Mouse (Mus musculus): ENCODE measurements around the gene Col1a1. TPM values are rescaled to one million over a fixed set of nuclear protein-coding genes. Genes with fewer than 3 reads are reported as not detected.

The Col1a1 gene
- polyA plus RNA-seq, 1 experiment from 2014 or later, result 2.2 TPM

DNA sequence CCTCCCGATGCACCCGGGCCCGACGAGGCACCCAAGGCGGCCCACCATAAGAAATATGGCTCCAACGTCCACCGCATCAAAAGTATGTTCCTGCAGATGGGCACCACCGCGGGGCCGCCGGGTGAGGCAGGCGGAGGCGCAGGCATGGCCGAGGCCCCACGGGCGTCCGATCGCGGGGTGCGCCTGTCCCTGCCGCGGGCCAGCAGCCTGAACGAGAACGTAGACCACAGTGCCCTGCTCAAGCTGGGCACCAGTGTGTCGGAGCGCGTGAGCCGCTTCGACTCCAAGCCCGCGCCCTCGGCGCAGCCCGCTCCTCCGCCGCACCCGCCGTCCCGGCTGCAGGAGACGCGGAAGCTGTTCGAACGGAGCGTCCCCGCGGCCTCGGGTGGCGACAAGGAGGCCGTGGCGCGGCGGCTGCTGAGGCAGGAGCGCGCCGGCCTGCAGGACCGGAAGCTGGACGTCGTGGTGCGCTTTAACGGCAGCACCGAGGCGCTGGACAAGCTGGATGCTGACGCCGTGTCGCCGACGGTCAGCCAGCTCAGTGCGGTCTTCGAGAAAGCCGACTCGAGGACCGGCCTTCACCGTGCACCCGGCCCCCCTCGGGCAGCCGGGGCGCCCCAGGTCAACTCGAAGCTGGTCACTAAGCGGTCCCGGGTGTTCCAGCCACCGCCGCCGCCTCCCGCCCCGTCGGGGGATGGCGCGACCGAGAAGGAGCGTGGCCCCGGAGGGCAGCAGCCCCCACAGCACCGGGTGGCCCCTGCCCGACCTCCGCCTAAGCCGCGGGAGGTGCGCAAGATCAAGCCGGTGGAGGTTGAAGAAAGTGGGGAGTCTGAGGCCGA is 55.8 kb downstream of the Col1a1 start:
- H3K27me3 ChIP-seq, result no peaks in the 10 kb centered on the region
- TF ChIP-seq CTCF (IDR thresholded peaks at IDR 0.05), result no peak
- ChIA-PET CTCF (interaction anchor here (1.4 to 2.3 kb wide), 2 partner anchors 11 to 13 kb away, joined by 4 to 14 read pairs; no protein-coding TSS in a partner anchor), POLR2A (interaction anchor here (0.9 to 3.0 kb wide), 6 partner anchors 8 to 17 kb away, joined by 3 to 18 read pairs (median 6); partner anchors contain the start of genes Samd14 and Sgca)
- ATAC-seq, result peak; percentile 9
- DNase-seq (ENCODE audit: low read depth, low spot score), result no peak
- in situ Hi-C loops (cut with MboI; ENCODE audit: low pct_unique_long_range_greater_than_20kb), result no loop called here

DNA sequence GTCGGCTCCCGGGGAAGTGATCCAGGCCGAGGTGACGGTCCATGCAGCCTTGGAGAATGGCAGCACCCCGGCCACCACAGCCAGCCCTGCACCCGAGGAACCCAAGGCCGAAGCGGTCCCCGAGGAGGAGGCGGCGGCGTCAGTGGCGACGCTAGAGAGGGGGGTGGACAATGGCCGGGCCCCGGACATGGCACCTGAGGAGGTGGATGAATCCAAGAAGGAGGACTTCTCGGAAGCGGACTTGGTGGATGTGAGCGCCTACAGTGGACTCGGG is 56.4 kb downstream of the Col1a1 start:
- ChIA-PET CTCF (interaction anchor here (2.3 kb wide), 1 partner anchor 11 kb away, joined by 14 read pairs; no protein-coding TSS in a partner anchor), POLR2A (interaction anchor here (1.3 to 3.0 kb wide), 5 partner anchors 8 to 49 kb away, joined by 4 to 18 read pairs (median 8); partner anchors contain the start of genes Pdk2 and Samd14)
- no peak for TF ChIP-seq CTCF (IDR thresholded peaks at IDR 0.05)
- no peaks in the 10 kb centered on the region for H3K27me3 ChIP-seq
- in situ Hi-C loops (cut with MboI; ENCODE audit: low pct_unique_long_range_greater_than_20kb), result no loop called here
- ATAC-seq, result no peak
- no peak for DNase-seq (ENCODE audit: low read depth, low spot score)

DNA sequence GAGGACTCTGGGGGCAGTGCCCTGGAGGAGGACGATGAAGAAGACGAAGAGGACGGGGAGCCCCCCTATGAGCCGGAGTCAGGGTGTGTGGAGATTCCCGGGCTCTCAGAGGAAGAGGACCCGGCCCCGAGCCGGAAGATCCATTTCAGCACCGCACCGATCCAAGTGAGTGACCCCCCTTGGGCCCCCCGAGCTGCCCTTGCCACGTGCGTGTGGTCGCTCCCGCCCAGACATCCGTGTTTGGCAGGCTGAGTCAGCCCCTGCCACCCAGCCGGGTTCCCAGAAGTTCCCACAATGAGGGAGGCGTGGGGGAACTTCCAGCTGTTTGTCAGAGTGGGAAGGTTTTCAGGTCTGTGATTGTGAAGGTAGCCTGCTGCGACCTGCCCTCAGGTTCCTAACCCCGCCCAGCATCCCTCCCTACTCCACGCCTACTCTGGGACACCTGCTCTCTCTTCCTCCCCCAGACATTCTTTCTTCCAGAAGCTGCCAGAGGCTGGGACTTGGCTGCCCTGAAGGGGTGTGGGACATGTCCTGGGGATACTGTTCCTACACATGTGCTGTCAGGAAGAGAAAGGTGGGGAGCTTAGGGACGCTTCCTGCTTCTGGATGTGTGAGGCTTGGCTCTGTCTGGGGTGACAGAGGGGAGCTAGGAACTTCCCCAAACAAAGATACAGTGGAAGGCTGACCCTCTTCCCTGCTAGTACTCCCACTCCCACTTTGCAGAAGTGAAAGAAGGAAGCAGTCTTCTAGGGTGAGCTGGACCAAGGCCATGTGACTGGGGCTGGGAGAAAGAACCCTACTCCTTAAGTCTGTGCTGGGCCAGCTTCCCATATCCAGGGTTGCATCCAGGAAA is 57.0 kb downstream of the Col1a1 start:
- ATAC-seq, result peak; percentile 6
- no peak for TF ChIP-seq CTCF (IDR thresholded peaks at IDR 0.05)
- CTCF ChIA-PET, result interaction anchor here (2.3 kb wide), 1 partner anchor 10 kb away, joined by 14 read pairs; no protein-coding TSS in a partner anchor
- in situ Hi-C loops (cut with MboI; ENCODE audit: low pct_unique_long_range_greater_than_20kb), result no loop called here
- H3K27me3 ChIP-seq, result no peaks in the 10 kb centered on the region
- DNase-seq (ENCODE audit: low read depth, low spot score), result no peak
- POLR2A ChIA-PET, result interaction anchor here (0.9 to 3.0 kb wide), 6 partner anchors 7 to 48 kb away, joined by 4 to 18 read pairs (median 6); partner anchors contain the start of genes Pdk2 and Samd14

GRCm38 (mm10) chr11:94994208-94994814 is 58.3 kb downstream of the Col1a1 start:
- no peak for TF ChIP-seq CTCF (IDR thresholded peaks at IDR 0.05)
- in situ Hi-C loops (cut with MboI; ENCODE audit: low pct_unique_long_range_greater_than_20kb), result no loop called here
- DNase-seq (ENCODE audit: low read depth, low spot score), result no peak
- ChIA-PET POLR2A (interaction anchor here (0.9 to 2.3 kb wide), 2 partner anchors 9 to 14 kb away, joined by 4 to 13 read pairs; partner anchors contain the start of gene Samd14), CTCF (no interaction called here)
- ATAC-seq, result no peak
- no peaks in the 10 kb centered on the region for H3K27me3 ChIP-seq

DNA sequence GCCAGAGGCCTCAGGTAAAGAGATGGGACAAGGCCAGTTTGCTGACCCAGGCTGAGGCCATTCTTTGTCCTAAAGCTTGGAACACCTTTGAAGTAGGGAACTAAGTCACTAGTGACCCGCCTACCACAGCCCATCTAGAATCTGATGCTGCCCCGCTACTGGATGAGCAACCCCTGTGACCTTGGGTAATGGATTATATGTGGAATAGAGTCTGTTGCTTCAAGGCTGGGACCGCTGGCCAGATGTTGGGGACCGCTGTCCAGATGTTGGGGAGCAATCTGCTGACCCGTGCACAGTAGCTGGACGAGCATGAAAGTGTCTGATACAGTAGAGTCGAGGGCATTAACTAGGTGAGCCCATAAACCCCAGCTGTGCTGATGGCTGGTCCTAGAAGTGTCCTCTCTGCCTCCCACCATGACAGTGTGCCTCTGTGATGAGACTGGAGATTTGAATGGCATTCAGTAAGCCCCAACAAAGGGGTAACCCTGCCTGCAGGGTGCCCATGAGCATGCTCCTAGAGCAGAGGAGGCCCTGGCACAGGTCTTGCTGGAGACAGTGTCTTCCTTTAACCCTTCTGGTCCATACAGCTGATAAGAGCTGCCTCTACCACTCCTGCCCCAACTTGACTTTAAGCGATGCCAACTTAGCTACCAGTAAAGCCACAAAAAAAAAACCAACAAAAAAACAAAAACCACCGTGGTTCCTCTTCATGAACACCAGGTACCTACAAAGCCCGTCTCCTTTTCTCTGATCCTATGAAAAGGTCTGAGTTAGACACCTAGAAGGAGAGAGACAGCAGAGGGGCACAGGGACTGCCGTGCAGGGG is 59.1 kb downstream of the Col1a1 start:
- no peak for TF ChIP-seq CTCF (IDR thresholded peaks at IDR 0.05)
- DNase-seq (ENCODE audit: low read depth, low spot score), result no peak
- ChIA-PET CTCF (no interaction called here), POLR2A (no interaction called here)
- ATAC-seq, result no peak
- in situ Hi-C loops (cut with MboI; ENCODE audit: low pct_unique_long_range_greater_than_20kb), result no loop called here
- H3K27me3 ChIP-seq, result no peaks in the 10 kb centered on the region

DNA sequence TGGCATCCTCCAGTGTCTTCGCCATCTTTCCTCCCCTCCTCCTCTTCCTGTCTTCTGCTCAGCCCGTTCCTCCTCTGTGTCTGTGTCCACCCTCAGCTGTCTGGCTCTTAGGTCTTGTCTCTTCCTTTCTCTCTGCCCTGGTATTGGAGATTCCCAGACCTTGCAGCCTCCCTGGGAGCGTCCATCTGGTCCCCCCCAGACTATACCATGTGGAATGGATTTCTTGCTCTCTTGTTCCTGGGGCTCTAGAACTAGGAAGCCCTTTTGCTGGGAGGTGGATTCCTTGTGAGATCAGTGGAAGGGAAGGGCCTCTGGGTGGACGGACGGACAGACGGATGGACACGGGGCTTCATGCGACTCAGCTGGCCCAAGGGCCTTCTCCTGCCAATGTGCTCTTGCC is 60.1 kb downstream of the Col1a1 start:
- in situ Hi-C loops (cut with MboI; ENCODE audit: low pct_unique_long_range_greater_than_20kb), result no loop called here
- no peak for TF ChIP-seq CTCF (IDR thresholded peaks at IDR 0.05)
- ATAC-seq (no peak), DNase-seq (ENCODE audit: low read depth, low spot score) (no peak)
- ChIA-PET CTCF (no interaction called here), POLR2A (no interaction called here)
- no peaks in the 10 kb centered on the region for H3K27me3 ChIP-seq

DNA sequence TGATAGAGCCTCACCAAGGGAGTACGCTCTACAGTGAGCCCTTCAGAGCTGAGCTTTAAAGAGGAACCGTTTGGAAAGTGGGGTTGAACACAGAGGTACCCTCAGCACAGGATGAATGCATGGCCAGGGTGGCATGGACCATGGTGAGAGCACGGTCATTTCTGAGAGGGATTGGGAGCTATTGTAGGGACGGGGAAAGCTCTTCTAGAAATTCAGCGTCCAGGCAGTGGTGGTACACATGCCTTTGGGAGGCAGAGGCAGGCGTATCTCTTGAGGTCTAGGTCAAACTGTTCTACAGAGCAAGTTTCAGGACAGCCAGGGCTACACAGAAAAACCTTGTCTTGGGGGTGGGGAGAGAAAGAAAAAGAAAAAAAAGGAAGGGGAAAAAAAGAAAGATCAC is 61.0 kb downstream of the Col1a1 start:
- in situ Hi-C loops (cut with MboI; ENCODE audit: low pct_unique_long_range_greater_than_20kb), result no loop called here
- ChIA-PET CTCF (no interaction called here), POLR2A (no interaction called here)
- H3K27me3 ChIP-seq, result no peaks in the 10 kb centered on the region
- DNase-seq (ENCODE audit: low read depth, low spot score), result no peak
- no peak for TF ChIP-seq CTCF (IDR thresholded peaks at IDR 0.05)
- ATAC-seq, result no peak

DNA sequence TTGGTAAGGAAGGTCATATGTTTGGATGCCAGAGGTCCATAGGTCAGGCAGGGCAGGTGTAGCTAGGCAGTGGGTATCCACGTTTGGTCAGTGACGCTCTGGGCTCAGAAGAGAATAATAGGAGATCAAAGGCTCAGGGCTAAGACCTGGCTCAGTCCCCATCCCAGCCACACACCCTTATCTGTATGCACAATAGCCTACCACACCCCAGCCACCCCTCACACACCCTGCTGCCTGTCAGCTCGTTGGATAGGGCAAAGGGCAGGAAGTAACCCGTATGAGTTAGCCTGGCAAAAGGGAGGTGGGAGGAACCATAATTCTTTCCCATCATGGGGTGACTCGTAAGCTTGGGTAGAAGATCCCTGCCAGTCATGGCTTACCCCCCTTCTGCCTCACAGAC is 61.6 kb downstream of the Col1a1 start:
- no peak for ATAC-seq
- POLR2A ChIA-PET, result no interaction called here
- DNase-seq (ENCODE audit: low read depth, low spot score), result no peak
- CTCF ChIA-PET, result no interaction called here
- in situ Hi-C loops (cut with MboI; ENCODE audit: low pct_unique_long_range_greater_than_20kb), result no loop called here
- TF ChIP-seq CTCF (IDR thresholded peaks at IDR 0.05), result no peak
- no peaks in the 10 kb centered on the region for H3K27me3 ChIP-seq

DNA sequence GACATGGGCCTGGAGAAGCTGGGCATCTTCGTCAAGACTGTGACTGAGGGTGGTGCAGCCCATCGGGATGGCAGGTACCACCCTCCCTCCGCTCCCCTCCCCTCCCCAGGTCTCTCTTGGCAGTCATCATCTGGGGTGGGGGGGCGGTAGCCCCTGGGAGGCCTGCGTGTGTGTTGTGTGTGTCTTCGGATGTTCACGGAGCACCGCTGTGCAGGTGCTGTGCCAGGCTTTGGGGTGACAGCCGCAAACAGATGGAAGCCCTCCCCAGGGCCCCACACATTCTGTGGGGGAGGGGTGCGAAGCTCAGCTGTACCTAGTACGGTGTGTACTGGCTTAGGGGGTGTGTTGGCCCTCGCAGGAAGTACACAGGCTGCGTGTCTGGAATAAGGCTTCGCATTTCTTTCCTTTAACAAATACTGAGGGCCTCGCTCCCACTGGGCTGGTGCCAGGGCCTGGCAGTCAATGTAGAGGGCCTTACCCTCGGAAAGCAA is 62.1 kb downstream of the Col1a1 start:
- ATAC-seq, result no peak
- no peak for DNase-seq (ENCODE audit: low read depth, low spot score)
- ChIA-PET CTCF (no interaction called here), POLR2A (no interaction called here)
- in situ Hi-C loops (cut with MboI; ENCODE audit: low pct_unique_long_range_greater_than_20kb), result no loop called here
- TF ChIP-seq CTCF (IDR thresholded peaks at IDR 0.05), result no peak
- no peaks in the 10 kb centered on the region for H3K27me3 ChIP-seq
